8 mouse cellular contexts compared by ENCODE assay signal in genomic region chr15:84212031-84212755, GRCm38 (mm10). TPM values are rescaled to one million over a fixed set of nuclear protein-coding genes. Genes with fewer than 3 reads are reported as not detected.
DNase-seq lines count a peak whose midpoint lies in the region; ATAC-seq and TF ChIP-seq lines count a peak whose summit lies in the region.

No protein-coding gene starts in this region.

- H3K9ac ChIP-seq in ES-E14 (ENCODE audit: insufficient read depth, low read depth, low read length, poor library complexity, severe bottlenecking) = no peak overlapping the region
- no peak overlapping the region for H3K9ac ChIP-seq in forebrain, embryonic 16.5 days (replicated peaks; ENCODE audit: low read depth, low read length)
- H3K9ac ChIP-seq in hindbrain, embryonic 11.5 days (ENCODE audit: low read depth, low read length) = no peak overlapping the region

- H3K4me2 ChIP-seq in forebrain, embryonic 16.5 days (ENCODE audit: low read length) = no peak overlapping the region
- H3K4me2 ChIP-seq in hindbrain, embryonic 11.5 days (replicated peaks; ENCODE audit: low read depth, low read length) = no peak overlapping the region

- no peaks in the 10 kb centered on the region for H3K9me3 ChIP-seq in ES-E14 (ENCODE audit: control insufficient read depth, insufficient read depth, low read depth, low read length)
- H3K9me3 ChIP-seq in forebrain, embryonic 16.5 days (ENCODE audit: control insufficient read depth, low read length) = no peaks in the 10 kb centered on the region
- H3K9me3 ChIP-seq in hindbrain, embryonic 11.5 days (ENCODE audit: control insufficient read depth, low read length) = no peaks in the 10 kb centered on the region

- peaks cover 50% of the 10 kb centered on the region for H3K36me3 ChIP-seq in ES-E14 (ENCODE audit: control insufficient read depth, insufficient read depth, low read length, poor library complexity, severe bottlenecking)
- peaks cover 16% of the 10 kb centered on the region for H3K36me3 ChIP-seq in forebrain, embryonic 16.5 days (ENCODE audit: control insufficient read depth, insufficient read depth)
- H3K36me3 ChIP-seq in hindbrain, embryonic 11.5 days (ENCODE audit: control insufficient read depth, insufficient read depth, low read length) = peaks cover 4% of the 10 kb centered on the region; the same call in 1 of the 2 replicates

- peak; percentile 79 for DNase-seq in ES-E14 (ENCODE audit: low read depth, low spot score)
- peak; percentile 78 for DNase-seq in cerebellum, adult 11 months
- DNase-seq in hindbrain, embryonic 11.5 days (ENCODE audit: low spot score) = peak; percentile 96
- peak; percentile 87 to 92 for DNase-seq in layer of hippocampus, postnatal 14 days (ENCODE audit: low spot score in 2 of 2)
- peak; percentile 89 for DNase-seq in lung, postnatal 14 days
- peak; percentile 57 for DNase-seq in retina, adult 2 months (ENCODE audit: low read depth, low spot score)
- DNase-seq in thymus, postnatal 36 days = peak; percentile 76 to 78

- H3K27me3 ChIP-seq in forebrain, embryonic 16.5 days (replicated peaks; ENCODE audit: control insufficient read depth, insufficient read depth, low read length) = no peaks in the 10 kb centered on the region
- H3K27me3 ChIP-seq in hindbrain, embryonic 11.5 days (ENCODE audit: control insufficient read depth, insufficient read depth, low read length) = no peaks in the 10 kb centered on the region

- ATAC-seq in forebrain, embryonic 16.5 days = peak; percentile 56
- ATAC-seq in hindbrain, embryonic 11.5 days (ENCODE audit: low FRiP score) = peak; percentile 61

- peaks cover 0 to 20% of the 10 kb centered on the region in 2 experiments; a peak in 2 of 4 replicates for H3K4me1 ChIP-seq in ES-E14 (ENCODE audit: control insufficient read depth in 2 of 2, insufficient read depth in 2 of 2, low read length in 2 of 2, poor library complexity in 1 of 2)
- H3K4me1 ChIP-seq in forebrain, embryonic 16.5 days (replicated peaks; ENCODE audit: control insufficient read depth, insufficient read depth, low read length) = peaks cover 13% of the 10 kb centered on the region
- peaks cover 2% of the 10 kb centered on the region; the same call in 1 of the 2 replicates for H3K4me1 ChIP-seq in hindbrain, embryonic 11.5 days (replicated peaks; ENCODE audit: control insufficient read depth, insufficient read depth, low read length)

- in situ Hi-C loops in ES-E14 (cut with MboI; ENCODE audit: low sequenced_read_pairs in 2 of 2, unreplicated experiment in 2 of 2) = no loop called here

- no peak overlapping the region for H3K4me3 ChIP-seq in ES-E14 (ENCODE audit: insufficient read depth in 1 of 2, low read depth in 1 of 2, low read length in 2 of 2, poor library complexity in 1 of 2, severe bottlenecking in 1 of 2)
- no peak overlapping the region for H3K4me3 ChIP-seq in forebrain, embryonic 16.5 days (replicated peaks; ENCODE audit: low read length)
- H3K4me3 ChIP-seq in hindbrain, embryonic 11.5 days (ENCODE audit: low read depth, low read length) = no peak overlapping the region

- no peak overlapping the region for H3K27ac ChIP-seq in ES-E14 (ENCODE audit: insufficient read depth, low read depth, low read length, poor library complexity, severe bottlenecking)
- H3K27ac ChIP-seq in forebrain, embryonic 16.5 days (ENCODE audit: low read length) = no peak overlapping the region
- no peak overlapping the region for H3K27ac ChIP-seq in hindbrain, embryonic 11.5 days (ENCODE audit: low read depth, low read length)

- 38% methylated on average over 6 of the region's 6 CpGs for WGBS in forebrain, embryonic 16.5 days
- 45% methylated on average over 6 of the region's 6 CpGs for WGBS in hindbrain, embryonic 11.5 days

TF ChIP-seq in ES-E14, 5 proteins besides CTCF, POLR2A, EP300 and RAD21:
- TF ChIP-seq MAFK (IDR thresholded peaks at IDR 0.05; ENCODE audit: insufficient read depth, low read depth, low read length) = no peak
- TF ChIP-seq ZC3H11A (IDR thresholded peaks at IDR 0.05; ENCODE audit: borderline replicate concordance, low read depth, low read length) = peak; percentile 64; the same call in 1 of the 2 replicates

RNA-seq across cellular contexts. Expression of gene Parvb, which starts 19.6 kb away (rescaled TPM):
- 10.8 and 18.6 TPM in 2 replicates for total RNA-seq in ES-E14 (2012; rRNA removed)
- polyA plus RNA-seq in forebrain, embryonic 16.5 days (2015; fragmentation: Nextera tagmentation; extraction: Ambion mirVana) = 2.2 and 2.8 TPM in 2 replicates
- 9.4 and 9.5 TPM in 2 replicates for polyA plus RNA-seq in hindbrain, embryonic 11.5 days (2014; fragmentation: Nextera tagmentation; extraction: Ambion mirVana)
- total RNA-seq in layer of hippocampus, postnatal 14 days (2021) = 10 to 100 TPM; 56.7 to 57.8 TPM

RNA-seq across cellular contexts. Expression of gene Samm50, which starts 20.2 kb away (rescaled TPM):
- total RNA-seq in ES-E14 (2012; rRNA removed) = 107 TPM in 2 replicates
- polyA plus RNA-seq in forebrain, embryonic 16.5 days (2015; fragmentation: Nextera tagmentation; extraction: Ambion mirVana) = 88.5 and 91.8 TPM in 2 replicates
- polyA plus RNA-seq in hindbrain, embryonic 11.5 days (2014; fragmentation: Nextera tagmentation; extraction: Ambion mirVana) = 66.7 and 74.5 TPM in 2 replicates
- 10 to 100 TPM; 88.3 to 89.8 TPM for total RNA-seq in layer of hippocampus, postnatal 14 days (2021)

RNA-seq across cellular contexts. Expression of gene Pnpla3, which starts 44.6 kb away (rescaled TPM):
- 3.6 and 4.1 TPM in 2 replicates for total RNA-seq in ES-E14 (2012; rRNA removed)
- polyA plus RNA-seq in forebrain, embryonic 16.5 days (2015; fragmentation: Nextera tagmentation; extraction: Ambion mirVana) = 5.1 and 5.3 TPM in 2 replicates
- 0.71 and 1.4 TPM in 2 replicates for polyA plus RNA-seq in hindbrain, embryonic 11.5 days (2014; fragmentation: Nextera tagmentation; extraction: Ambion mirVana)
- total RNA-seq in layer of hippocampus, postnatal 14 days (2021) = 10 to 100 TPM in 1 of 2 experiments, 1 to 10 TPM in 1; 9.2 to 11.3 TPM
